Mouse (Mus musculus) cortical plate, adult 2 months (tissue): ENCODE data around the gene Hacl1.

Experiments used
- CTCF ChIP-seq: fragments of 200-500 bp; IDR thresholded peaks from 2 replicates; pipeline ENCODE4 v1.5.1; 2011; ENCODE audit warnings: mild to moderate bottlenecking, control low read depth, low read length; ENCODE audit not compliant: insufficient read depth; ENCODE audit errors: extremely low read depth
- POLR2A ChIP-seq: fragments of 200-500 bp; IDR thresholded peaks from 2 replicates; pipeline ENCODE4 v1.6.1; 2011; ENCODE audit warnings: mild to moderate bottlenecking, low read length, control low read depth; ENCODE audit not compliant: insufficient read depth; ENCODE audit errors: extremely low read depth

DNA sequence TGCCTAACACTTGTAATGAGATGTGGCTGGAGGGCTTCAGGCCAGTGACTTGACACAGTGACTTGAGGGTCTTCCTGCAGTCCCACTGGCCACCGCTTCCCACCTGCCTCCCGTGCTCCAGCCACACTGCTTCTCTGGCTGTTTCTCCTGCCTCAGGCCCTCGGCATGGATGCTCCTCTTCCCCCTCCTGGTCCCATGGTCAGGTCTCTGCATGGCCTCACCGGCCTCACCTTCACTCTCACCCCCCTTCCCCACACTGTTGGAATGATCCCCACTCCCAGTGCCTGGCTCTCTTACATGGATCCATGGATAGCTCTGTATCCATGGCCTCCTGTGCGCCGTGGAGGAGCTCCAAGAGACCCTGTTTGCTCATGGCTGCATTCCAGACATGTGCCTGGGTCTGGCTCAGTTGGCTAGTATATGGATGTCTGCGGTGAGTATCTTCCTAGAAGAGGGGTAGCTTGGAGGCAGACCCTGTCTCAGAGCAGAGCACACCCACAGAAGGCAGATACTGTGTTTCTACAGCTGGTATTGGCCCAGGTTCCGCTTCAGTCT is 17.1 kb upstream of the Hacl1 start:
- TF ChIP-seq POLR2A = no peak
- TF ChIP-seq CTCF = no peak
